Mouse (Mus musculus) C2C12 (cell line): ENCODE data around the gene Cdkn2d. TPM values are rescaled to one million over a fixed set of nuclear protein-coding genes. Genes with fewer than 3 reads are reported as not detected.
"Not testable (repeated sequence)": the region's sequence is repeated elsewhere in the genome, so short reads cannot be mapped to it uniquely, and the experiment has no call there.

Experiments used
- H3K27me3 ChIP-seq: one replicate; pipeline ENCODE4 v1.6.1; 2011; ENCODE audit not compliant: control insufficient read depth, insufficient read depth, insufficient read length
- H3K36me3 ChIP-seq: one replicate; pipeline ENCODE4 v1.6.1; 2011; ENCODE audit not compliant: control insufficient read depth, insufficient read depth
- H3K4me3 ChIP-seq: one replicate; pipeline ENCODE4 v1.5.1; 2011; ENCODE audit warnings: mild to moderate bottlenecking, control low read depth; ENCODE audit not compliant: poor library complexity, insufficient read depth, severe bottlenecking
- H3K79me2 ChIP-seq: one replicate; pipeline ENCODE4 v1.6.1; 2011; ENCODE audit not compliant: control insufficient read depth, insufficient read depth
- H3K79me3 ChIP-seq: one replicate; pipeline ENCODE4 v1.6.1; 2011; ENCODE audit warnings: low read depth, control low read depth
- H3ac ChIP-seq: one replicate; pipeline ENCODE3; 2011; ENCODE audit warnings: low read depth; ENCODE audit not compliant: control insufficient read depth, insufficient read length
- CEBPB ChIP-seq: IDR thresholded peaks from one replicate; pipeline ENCODE4 v1.6.1; 2011; ENCODE audit warnings: low read depth, mild to moderate bottlenecking, control low read depth, moderate library complexity
- CTCF ChIP-seq: IDR thresholded peaks from one replicate; pipeline ENCODE4 v1.5.1; 2011; ENCODE audit not compliant: control insufficient read depth, insufficient read depth, insufficient read length
- FOSL1 ChIP-seq: IDR thresholded peaks from one replicate; pipeline ENCODE4 v1.8.0; 2011; ENCODE audit warnings: mild to moderate bottlenecking, low read length; ENCODE audit not compliant: poor library complexity, insufficient read depth, severe bottlenecking
- MAX ChIP-seq: IDR thresholded peaks from one replicate; pipeline ENCODE4 v1.6.1; 2011; ENCODE audit warnings: mild to moderate bottlenecking, control low read depth
- MYOD1 ChIP-seq: IDR thresholded peaks from one replicate; pipeline ENCODE4 v1.6.1; 2011; ENCODE audit warnings: low read depth; ENCODE audit not compliant: control insufficient read depth, insufficient read length
- MYOG ChIP-seq: IDR thresholded peaks from one replicate; pipeline ENCODE4 v1.6.1; 2011; ENCODE audit not compliant: control insufficient read depth, insufficient read length; ENCODE audit errors: extremely low read depth
- USF1 ChIP-seq: IDR thresholded peaks from one replicate; pipeline ENCODE4 v1.6.1; 2011; ENCODE audit warnings: low read depth, mild to moderate bottlenecking, control low read depth, moderate library complexity
- polyA plus RNA-seq: library from polyadenylated mRNA; unstranded; fragments of >200 nt; fragmentation: generic; extraction: Trizol; gene quantifications from one replicate; pipeline ENCODE4 v1.2.1, GENCODE M21; 2012; ENCODE audit warnings: missing spikeins

Gene Cdkn2d
- polyA plus RNA-seq, 1 experiment, result 49.4 TPM

DNA sequence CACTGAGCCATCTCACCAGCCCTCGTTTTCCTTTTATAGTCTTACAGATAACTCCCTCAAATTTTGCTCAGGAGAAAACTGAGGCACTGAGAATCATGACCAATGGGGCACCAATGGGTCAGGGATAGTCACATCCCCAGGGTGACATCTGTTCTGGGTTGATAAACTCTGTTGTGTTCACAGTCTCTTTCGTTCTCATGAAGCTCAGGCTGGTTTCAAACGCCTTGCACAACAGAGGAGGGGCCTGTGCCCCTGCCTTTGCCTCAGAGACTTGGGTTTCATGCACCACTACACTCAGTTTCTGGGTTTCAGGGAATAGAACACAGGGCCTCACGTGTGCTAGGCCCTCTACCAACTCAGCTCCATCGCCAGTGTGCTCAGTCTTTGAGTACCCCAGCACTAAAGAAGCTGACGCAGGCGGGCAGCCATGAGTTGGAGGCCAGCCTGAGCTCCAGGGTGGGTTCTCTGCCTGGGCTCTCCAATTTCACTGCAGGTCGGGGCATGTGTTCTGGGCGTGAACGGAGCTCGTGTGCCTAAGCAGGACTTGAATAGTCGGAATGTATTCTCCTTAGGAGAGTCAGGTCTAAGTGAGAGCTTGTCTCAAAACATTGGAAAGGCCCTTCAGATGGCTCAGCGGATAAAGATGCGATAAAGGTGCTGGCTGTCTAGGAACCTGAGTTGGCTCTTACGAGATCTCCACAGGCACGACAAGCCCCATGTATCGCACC is 26.8 kb downstream of the Cdkn2d start:
- Histone ChIP-seq H3ac (peak overlapping the region; percentile 51), H3K79me3 (peaks cover 2% of the 10 kb centered on the region), H3K27me3 (no peaks in the 10 kb centered on the region), H3K4me3 (no peak overlapping the region), H3K79me2 (peaks cover 14% of the 10 kb centered on the region), H3K36me3 (peaks cover 12% of the 10 kb centered on the region)
- no peak for TF ChIP-seq MAX
- no peak for TF ChIP-seq CTCF
- TF ChIP-seq MYOG, result no peak
- TF ChIP-seq MYOD1, result no peak
- TF ChIP-seq CEBPB, result no peak
- no peak for TF ChIP-seq USF1

GRCm38 (mm10) chr9:21261831-21262230 is 29.4 kb downstream of the Cdkn2d start:
- H3K27me3 ChIP-seq, result no peaks in the 10 kb centered on the region
- no peak for TF ChIP-seq USF1
- no peak for TF ChIP-seq MYOG
- no peak for TF ChIP-seq MYOD1
- no peak for TF ChIP-seq CTCF
- no peak for TF ChIP-seq FOSL1
- TF ChIP-seq CEBPB, result no peak
- peaks cover 2% of the 10 kb centered on the region for H3K79me3 ChIP-seq
- H3K4me3 ChIP-seq, result no peak overlapping the region
- H3ac ChIP-seq, result no peak overlapping the region
- no peaks in the 10 kb centered on the region for H3K36me3 ChIP-seq
- H3K79me2 ChIP-seq, result peaks cover 14% of the 10 kb centered on the region

DNA sequence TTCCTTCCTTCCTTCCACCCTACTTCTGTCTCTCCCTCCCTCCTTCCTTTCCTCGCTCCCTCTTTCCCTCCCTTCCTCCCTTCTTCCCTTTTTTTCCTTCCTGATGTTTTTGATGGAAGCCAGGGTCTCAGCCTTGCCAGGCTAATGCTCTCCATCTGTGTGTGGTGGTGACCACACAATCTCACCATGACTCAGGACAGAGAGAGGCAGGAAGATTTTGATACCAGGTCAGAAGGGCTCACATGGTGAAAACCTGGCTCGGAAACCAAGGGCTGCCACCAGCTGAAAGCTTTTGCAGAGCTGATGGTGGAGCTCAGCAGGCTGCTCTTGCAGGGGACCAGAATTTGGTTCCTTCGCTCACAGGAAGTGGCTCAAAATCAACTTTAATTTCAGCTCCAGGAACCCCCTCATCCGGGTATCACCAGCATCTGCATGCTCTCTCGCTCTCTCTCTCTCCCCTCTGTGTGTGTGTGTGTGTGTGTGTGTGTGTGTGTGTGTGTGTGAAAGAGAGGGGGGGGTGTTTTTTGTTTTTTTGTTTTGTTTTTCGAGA is 30.6 kb downstream of the Cdkn2d start:
- Histone ChIP-seq H3K4me3 (no peak overlapping the region), H3ac (no peak overlapping the region), H3K27me3 (no peaks in the 10 kb centered on the region), H3K79me2 (peaks cover 3% of the 10 kb centered on the region), H3K79me3 (peaks cover under 1% of the 10 kb centered on the region), H3K36me3 (no peaks in the 10 kb centered on the region)
- TF ChIP-seq FOSL1 (no peak), CTCF (no peak), MYOD1 (no peak), USF1 (no peak), CEBPB (no peak), MAX (no peak), MYOG (no peak)

DNA sequence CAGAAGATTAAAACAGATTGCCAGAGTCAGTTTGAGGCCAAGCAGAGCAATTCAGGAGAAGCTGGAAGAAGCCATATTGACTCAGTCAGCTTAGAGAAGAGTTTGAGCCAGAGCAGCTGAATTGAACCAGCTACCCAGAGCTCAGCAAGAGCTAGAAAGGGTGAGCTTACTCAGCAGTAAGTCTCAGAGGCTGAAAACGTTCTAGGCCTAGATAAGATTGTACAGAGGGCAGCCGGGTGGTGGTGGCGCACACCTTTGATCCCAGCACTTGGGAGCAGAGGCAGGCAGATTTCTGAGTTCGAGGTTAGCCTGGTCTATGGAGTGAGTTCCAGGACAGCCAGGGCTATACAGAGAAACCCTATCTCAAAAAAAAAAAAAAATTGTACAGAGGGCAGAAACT is 34.9 kb downstream of the Cdkn2d start:
- H3K79me3 ChIP-seq, H3K4me3 ChIP-seq, H3K79me2 ChIP-seq, H3K27me3 ChIP-seq, H3K36me3 ChIP-seq, H3ac ChIP-seq: not testable (repeated sequence)

- TF ChIP-seq FOSL1 (no peak), MAX (no peak), USF1 (no peak), CTCF (no peak), CEBPB (no peak), MYOG (no peak), MYOD1 (no peak)
These were observed 36.5 kb downstream of the Cdkn2d start for GRCm38 (mm10) chr9:21254690-21255089.

GRCm38 (mm10) chr9:21251116-21251735 is 40.0 kb downstream of the Cdkn2d start:
- H3K79me3 ChIP-seq, result no peaks in the 10 kb centered on the region
- H3K27me3 ChIP-seq, result peaks cover 28% of the 10 kb centered on the region
- no peak overlapping the region for H3ac ChIP-seq
- H3K79me2 ChIP-seq, result no peaks in the 10 kb centered on the region
- TF ChIP-seq CTCF, result no peak
- TF ChIP-seq USF1, result no peak
- TF ChIP-seq MYOD1, result no peak
- H3K36me3 ChIP-seq, result no peaks in the 10 kb centered on the region
- no peak overlapping the region for H3K4me3 ChIP-seq

More at GRCm38 (mm10) chr9:21254690-21255089, 36.5 kb downstream of the Cdkn2d start:
- no peak overlapping the region for H3K4me3 ChIP-seq
- H3K79me2 ChIP-seq, result no peaks in the 10 kb centered on the region
- no peak overlapping the region for H3ac ChIP-seq
- H3K79me3 ChIP-seq, result no peaks in the 10 kb centered on the region
- H3K27me3 ChIP-seq, result peaks cover 16% of the 10 kb centered on the region
- H3K36me3 ChIP-seq, result no peaks in the 10 kb centered on the region
